Mouse (Mus musculus) layer of hippocampus, postnatal 36 days (tissue): ENCODE data around the gene Klhdc3. TPM values are rescaled to one million over a fixed set of nuclear protein-coding genes. Genes with fewer than 3 reads are reported as not detected.

Experiments used
- total RNA-seq, 2 experiments: library from RNA; stranded (reverse); gene quantifications; 2 replicates each; pipeline ENCODE4 v1.2.3; 2021

The Klhdc3 gene
- total RNA-seq, 2 experiments from 2014 or later, result 166 to 167 TPM

Other genes with a start within 250 kb of the Klhdc3 start
- gene Slc22a7, start 242.5 kb downstream of the Klhdc3 start, total RNA-seq, result under 1 TPM in 1 of 2 experiments, not detected in 1; 0.30 TPM
- 100 to 1,000 TPM; 114 to 118 TPM for gene Ttbk1, start 193.2 kb downstream of the Klhdc3 start, total RNA-seq
- gene Dnph1, start 184.2 kb downstream of the Klhdc3 start, total RNA-seq, result 1 to 10 TPM; 4.9 to 7.1 TPM
- gene Cul9, start 134.5 kb downstream of the Klhdc3 start, total RNA-seq, result 10 to 100 TPM; 56.0 to 59.4 TPM
- 10 to 100 TPM; 82.3 to 83.6 TPM for gene Srf, start 124.7 kb downstream of the Klhdc3 start, total RNA-seq
- gene Ptk7, start 51.4 kb downstream of the Klhdc3 start, total RNA-seq, result 1 to 10 TPM; 8.5 to 9.6 TPM
- gene Klc4, start 34.9 kb downstream of the Klhdc3 start, total RNA-seq, result 10 to 100 TPM; 19.0 to 19.7 TPM
- 10 to 100 TPM; 45.3 to 50.7 TPM for gene Mrpl2, start 34.7 kb downstream of the Klhdc3 start, total RNA-seq
- 10 to 100 TPM; 18.4 to 20.0 TPM for gene Cul7, start 30.6 kb downstream of the Klhdc3 start, total RNA-seq
- gene Rrp36, start 6.6 kb downstream of the Klhdc3 start, total RNA-seq, result 10 to 100 TPM; 14.5 to 15.4 TPM
- gene Mea1, start 2.1 kb downstream of the Klhdc3 start, total RNA-seq, result 100 to 1,000 TPM in 1 of 2 experiments, 10 to 100 TPM in 1; 97.6 to 100 TPM
- 10 to 100 TPM; 86.5 to 91.9 TPM for gene Ppp2r5d, start 24.2 kb upstream of the Klhdc3 start, total RNA-seq
- gene Pex6, start 30.5 kb upstream of the Klhdc3 start, total RNA-seq, result 10 to 100 TPM; 54.6 to 56.6 TPM
- not detected for gene Gnmt, start 48.3 kb upstream of the Klhdc3 start, total RNA-seq
- gene Cnpy3, start 71.3 kb upstream of the Klhdc3 start, total RNA-seq, result 10 to 100 TPM; 64.0 to 68.6 TPM
- gene Ptcra, start 82.8 kb upstream of the Klhdc3 start, total RNA-seq, result under 1 TPM in 1 of 2 experiments, not detected in 1; 0.30 TPM
- 1 to 10 TPM; 6.6 to 9.4 TPM for gene 2310039H08Rik, start 91.7 kb upstream of the Klhdc3 start, total RNA-seq
- 10 to 100 TPM; 47.2 to 53.8 TPM for gene Rpl7l1, start 101.8 kb upstream of the Klhdc3 start, total RNA-seq
- 10 to 100 TPM; 48.2 to 62.2 TPM for gene Bicral, start 177.6 kb upstream of the Klhdc3 start, total RNA-seq
- gene Tbcc, start 209.8 kb upstream of the Klhdc3 start, total RNA-seq, result 10 to 100 TPM; 29.0 to 32.8 TPM
- not detected for gene Prph2, start 229.5 kb upstream of the Klhdc3 start, total RNA-seq